Mouse (Mus musculus) ES-Bruce4 (cell line): ENCODE results near the gene Ccdc155. TPM values are rescaled to one million over a fixed set of nuclear protein-coding genes. Genes with fewer than 3 reads are reported as not detected.

Experiments
- H3K27ac ChIP-seq: 2 replicates; pipeline ENCODE4 v1.5.1; 2012; ENCODE audit warnings: low read length, inconsistent platforms; ENCODE audit not compliant: insufficient read depth
- H3K27me3 ChIP-seq: 2 replicates; pipeline ENCODE4 v1.6.1; 2012; ENCODE audit warnings: mild to moderate bottlenecking, low read length, inconsistent platforms; ENCODE audit not compliant: control insufficient read depth, poor library complexity, insufficient read depth, severe bottlenecking
- H3K36me3 ChIP-seq: 2 replicates; pipeline ENCODE4 v1.6.1; 2012; ENCODE audit warnings: inconsistent platforms, mild to moderate bottlenecking, low read length, moderate library complexity; ENCODE audit not compliant: control insufficient read depth, poor library complexity, insufficient read depth, severe bottlenecking
- H3K4me1 ChIP-seq: one replicate; pipeline ENCODE4 v1.8.1; 2011; ENCODE audit warnings: low read length; ENCODE audit not compliant: control insufficient read depth, insufficient read depth
- H3K4me3 ChIP-seq: 2 replicates; pipeline ENCODE4 v1.5.1; 2011; ENCODE audit warnings: low read depth, mild to moderate bottlenecking, low read length
- H3K9ac ChIP-seq: 2 replicates; pipeline ENCODE4 v1.6.1; 2012; ENCODE audit warnings: low read depth, mild to moderate bottlenecking, inconsistent platforms; ENCODE audit not compliant: poor library complexity, severe bottlenecking
- H3K9me3 ChIP-seq: replicated peaks from 2 replicates; pipeline ENCODE4 v1.6.1; 2012; ENCODE audit warnings: mild to moderate bottlenecking, low read length, inconsistent platforms; ENCODE audit not compliant: control insufficient read depth, poor library complexity, insufficient read depth, severe bottlenecking
- CTCF ChIP-seq: IDR thresholded peaks from one replicate; pipeline ENCODE4 v1.8.1; 2011; ENCODE audit warnings: low read depth, low read length
- EP300 ChIP-seq: IDR thresholded peaks from 2 replicates; pipeline ENCODE4 v1.6.1; 2011; ENCODE audit warnings: low read depth, low read length; ENCODE audit not compliant: insufficient read depth
- POLR2A ChIP-seq: IDR thresholded peaks from one replicate; pipeline ENCODE4 v1.8.1; 2011; ENCODE audit warnings: low read length; ENCODE audit not compliant: insufficient read depth
- polyA plus RNA-seq: library from polyadenylated mRNA; stranded (reverse); fragments of >200 nt; gene quantifications from 2 replicates; pipeline ENCODE4 v1.2.4, GENCODE M21; 2011; ENCODE audit warnings: low read depth; ENCODE audit not compliant: missing spikeins, insufficient read depth, insufficient read length

Ccdc155 gene
- polyA plus RNA-seq, 1 experiment: 2.2 TPM

- H3K4me3 ChIP-seq: no peak overlapping the region
- peaks cover 5% of the 10 kb centered on the region for H3K4me1 ChIP-seq
- H3K36me3 ChIP-seq: 0 out of 2 replicates have a peak, but pooled peaks cover 2% of the 10 kb centered on the region
- H3K27ac ChIP-seq: no peak overlapping the region
- H3K9ac ChIP-seq: no peak overlapping the region
- H3K9me3 ChIP-seq: no peaks in the 10 kb centered on the region
- H3K27me3 ChIP-seq: no peaks in the 10 kb centered on the region
- TF ChIP-seq POLR2A: no peak
- TF ChIP-seq CTCF: no peak
- TF ChIP-seq EP300: no peak
Observed at GRCm38 (mm10) chr7:45151303-45151702, 53.4 kb downstream of the Ccdc155 start.

GRCm38 (mm10) chr7:45150321-45150720 is 54.4 kb downstream of the Ccdc155 start:
- Histone ChIP-seq H3K9me3 (no peaks in the 10 kb centered on the region), H3K9ac (no peak overlapping the region), H3K4me1 (peaks cover 5% of the 10 kb centered on the region)

DNA sequence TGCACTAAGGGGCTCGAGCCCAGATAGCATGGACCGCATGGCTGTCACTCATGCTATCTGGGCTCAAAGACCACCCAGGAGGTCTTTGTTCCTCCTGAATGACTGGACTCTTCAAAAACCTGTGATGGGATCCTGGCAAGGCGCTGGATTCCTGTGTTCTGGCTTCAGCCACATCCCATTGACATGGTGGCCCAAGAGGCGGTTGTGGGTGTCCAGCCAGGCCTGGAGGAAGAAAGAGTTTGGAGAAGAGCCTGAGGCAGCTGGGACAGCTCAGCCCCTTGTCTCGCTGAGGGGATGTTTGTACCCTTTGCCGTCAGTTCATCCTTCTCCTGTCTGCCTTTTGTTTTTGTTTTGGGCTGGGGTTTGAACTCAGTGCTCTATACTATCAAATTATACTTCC is 55.1 kb downstream of the Ccdc155 start:
- Histone ChIP-seq H3K27ac (no peak overlapping the region), H3K9ac (no peak overlapping the region), H3K4me1 (peaks cover 5% of the 10 kb centered on the region), H3K27me3 (no peaks in the 10 kb centered on the region), H3K36me3 (0 out of 2 replicates have a peak, but pooled peaks cover 2% of the 10 kb centered on the region), H3K9me3 (no peaks in the 10 kb centered on the region), H3K4me3 (no peak overlapping the region)
- TF ChIP-seq CTCF (no peak), EP300 (no peak), POLR2A (no peak)

More at GRCm38 (mm10) chr7:45150321-45150720, 54.4 kb downstream of the Ccdc155 start:
- H3K36me3 ChIP-seq: 0 out of 2 replicates have a peak, but pooled peaks cover 2% of the 10 kb centered on the region
- H3K27ac ChIP-seq: peak overlapping the region; percentile 2; the same call in 1 of the 2 replicates
- no peak overlapping the region for H3K4me3 ChIP-seq
- TF ChIP-seq POLR2A: no peak
- TF ChIP-seq CTCF: no peak
- TF ChIP-seq EP300: no peak
- no peaks in the 10 kb centered on the region for H3K27me3 ChIP-seq

GRCm38 (mm10) chr7:45148534-45149098 is 56.1 kb downstream of the Ccdc155 start:
- Histone ChIP-seq H3K36me3 (0 out of 2 replicates have a peak, but pooled peaks cover 2% of the 10 kb centered on the region), H3K9ac (no peak overlapping the region), H3K4me1 (peaks cover 5% of the 10 kb centered on the region), H3K4me3 (no peak overlapping the region), H3K27me3 (no peaks in the 10 kb centered on the region), H3K27ac (no peak overlapping the region), H3K9me3 (no peaks in the 10 kb centered on the region)
- no peak for TF ChIP-seq CTCF
- TF ChIP-seq EP300: no peak
- no peak for TF ChIP-seq POLR2A

DNA sequence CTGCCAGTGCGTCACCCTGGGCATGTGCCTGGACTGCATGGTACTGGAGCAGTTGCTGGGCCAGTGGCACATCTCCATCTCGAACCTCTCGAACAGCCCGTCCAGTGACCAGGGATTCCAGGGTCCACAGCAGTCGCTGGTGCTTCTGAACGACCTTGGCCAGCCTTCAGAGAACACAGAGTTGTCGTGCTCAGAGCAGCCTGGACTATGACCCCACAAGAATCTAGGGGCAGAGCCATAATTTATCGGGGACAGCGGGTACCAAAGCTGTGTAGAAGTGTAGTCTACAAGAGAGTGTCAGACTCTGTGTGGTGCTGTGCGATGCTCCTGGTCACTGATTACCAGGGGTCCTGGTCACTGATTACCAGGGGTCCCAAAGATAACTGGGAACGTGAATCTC is 56.8 kb downstream of the Ccdc155 start:
- TF ChIP-seq POLR2A: no peak
- TF ChIP-seq EP300: no peak
- no peaks in the 10 kb centered on the region for H3K9me3 ChIP-seq
- no peak overlapping the region for H3K9ac ChIP-seq
- no peak overlapping the region for H3K27ac ChIP-seq
- H3K4me1 ChIP-seq: peaks cover 5% of the 10 kb centered on the region
- H3K36me3 ChIP-seq: 0 out of 2 replicates have a peak, but pooled peaks cover 2% of the 10 kb centered on the region
- H3K4me3 ChIP-seq: no peak overlapping the region
- H3K27me3 ChIP-seq: no peaks in the 10 kb centered on the region

GRCm38 (mm10) chr7:45147267-45147666 is 57.4 kb downstream of the Ccdc155 start:
- no peaks in the 10 kb centered on the region for H3K27me3 ChIP-seq

More at GRCm38 (mm10) chr7:45147267-45147666, 57.4 kb downstream of the Ccdc155 start:
- no peak for TF ChIP-seq CTCF
- no peak for TF ChIP-seq POLR2A
- TF ChIP-seq EP300: no peak
- peaks cover 5% of the 10 kb centered on the region for H3K4me1 ChIP-seq
- H3K27ac ChIP-seq: no peak overlapping the region
- H3K9me3 ChIP-seq: no peaks in the 10 kb centered on the region
- H3K4me3 ChIP-seq: no peak overlapping the region
- H3K36me3 ChIP-seq: 0 out of 2 replicates have a peak, but pooled peaks cover 2% of the 10 kb centered on the region
- H3K9ac ChIP-seq: no peak overlapping the region
